Mouse (Mus musculus) cerebellum, adult 18-20 months (tissue): ENCODE results near the gene Ninl.

Source experiments
- DNase-seq, 2 experiments: peaks; one replicate each; pipeline ENCODE4 v3.0.0; 2021

The Ninl gene

GRCm38 (mm10) chr2:151039232-151039695, at the start of gene Ninl, which contains the start of gene Nanp:
Gene Ninl (minus strand): TSS chr2:151039382.
Gene Nanp (minus strand): TSS chr2:151039398.
- peak; percentile 94 to 96 for DNase-seq

- DNase-seq: no peak
Observed at GRCm38 (mm10) chr2:151056637-151057036, 17.5 kb upstream of the Ninl start.

DNA sequence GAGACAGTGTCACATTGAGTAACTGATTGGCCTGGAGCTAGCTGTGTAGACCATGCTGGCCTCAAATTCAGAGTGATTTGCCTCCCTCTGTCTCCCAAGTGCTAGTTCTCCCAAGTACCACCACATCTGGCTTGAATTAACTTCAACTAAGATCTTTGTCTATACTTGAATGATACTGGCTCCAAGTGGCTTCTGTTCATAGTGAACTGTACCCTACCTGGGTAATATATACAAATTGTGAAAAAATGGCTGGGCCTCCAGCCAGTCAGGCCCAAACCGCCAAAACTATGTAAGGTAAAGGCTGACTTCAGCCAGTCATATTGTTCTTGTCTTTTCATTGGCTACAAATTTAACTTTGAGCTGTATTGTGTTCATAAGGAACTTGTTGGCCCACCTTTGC, 1.2 kb upstream of the Ninl start:
- DNase-seq: no peak

GRCm38 (mm10) chr2:151039726-151040125, 544 bp upstream of the Ninl start:
- peak in 1 of 2 experiments; percentile 30 for DNase-seq

DNA sequence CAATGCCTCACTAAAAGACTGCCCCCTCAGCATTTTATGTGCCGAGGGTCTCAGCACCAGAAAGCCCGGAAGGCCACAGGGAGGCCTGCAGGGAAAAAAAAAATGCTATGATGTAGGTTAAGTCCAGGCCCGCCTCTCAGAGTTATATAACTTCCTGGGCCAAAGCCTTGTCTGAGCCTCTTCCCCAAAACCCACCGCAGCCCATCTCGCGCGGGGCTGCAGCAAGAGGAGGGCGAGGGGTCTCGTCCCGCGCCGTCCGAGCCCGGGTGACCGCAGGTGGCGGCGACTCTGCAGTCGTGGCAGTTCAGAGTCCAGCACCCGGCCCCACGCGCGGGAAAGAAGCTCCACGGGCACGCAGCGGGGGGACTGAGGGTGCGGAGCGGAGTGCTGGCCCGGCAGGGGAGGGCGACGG, 365 bp downstream of the Ninl start:
- no peak for DNase-seq

DNA sequence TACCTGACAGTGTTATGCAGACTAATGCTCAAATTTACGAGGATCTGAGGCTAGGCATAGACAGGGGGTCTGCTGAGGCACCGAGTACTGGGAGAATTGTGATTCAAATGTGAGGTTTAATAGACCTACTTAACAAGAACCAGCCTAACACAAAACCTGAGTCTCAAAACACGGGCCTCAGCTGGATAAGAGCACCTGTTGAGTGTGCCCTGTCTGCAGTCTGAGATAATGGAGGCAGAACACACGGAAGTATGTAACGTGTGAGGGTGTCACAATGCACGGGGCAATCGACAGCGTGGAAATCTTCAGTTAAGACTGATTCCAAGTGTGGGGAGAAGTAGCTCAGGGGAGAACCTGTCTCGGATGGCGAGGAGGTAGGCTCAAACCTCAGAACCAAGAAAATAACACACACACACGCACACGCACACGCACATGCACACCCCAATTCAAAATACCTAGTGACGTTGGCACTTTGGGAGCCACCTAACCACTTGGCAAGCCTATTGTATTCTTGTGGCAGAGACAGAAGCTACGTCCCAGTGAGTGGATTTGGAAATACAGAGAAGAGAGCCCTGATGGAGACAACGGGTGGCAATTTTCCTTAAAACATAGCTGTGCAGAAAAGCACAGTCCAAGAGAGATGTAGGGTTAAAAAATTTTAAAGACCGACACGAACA, 1.2 kb downstream of the Ninl start:
- peak; percentile 10 to 22 for DNase-seq

GRCm38 (mm10) chr2:151037292-151037691, 1.9 kb downstream of the Ninl start:
- no peak for DNase-seq

DNA sequence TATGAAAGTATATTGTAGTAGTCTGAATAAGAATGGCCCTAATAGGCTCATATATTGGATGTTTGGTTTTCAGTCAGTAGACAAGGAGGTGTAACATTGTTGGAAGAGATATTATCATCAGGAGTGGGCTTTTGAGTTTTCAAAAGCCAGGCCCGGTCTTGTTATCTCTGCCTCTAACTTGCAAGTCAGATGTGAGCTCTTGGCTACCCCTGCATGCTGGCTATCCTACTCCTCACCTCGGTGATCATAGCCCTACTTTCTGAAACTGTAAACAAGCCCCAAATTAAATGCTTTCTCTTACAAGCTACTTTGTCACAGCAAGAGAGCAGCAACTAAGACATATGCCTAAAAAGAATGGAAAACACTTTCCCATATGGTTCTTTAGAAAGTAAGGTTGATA, 2.5 kb downstream of the Ninl start:
- no peak for DNase-seq

DNA sequence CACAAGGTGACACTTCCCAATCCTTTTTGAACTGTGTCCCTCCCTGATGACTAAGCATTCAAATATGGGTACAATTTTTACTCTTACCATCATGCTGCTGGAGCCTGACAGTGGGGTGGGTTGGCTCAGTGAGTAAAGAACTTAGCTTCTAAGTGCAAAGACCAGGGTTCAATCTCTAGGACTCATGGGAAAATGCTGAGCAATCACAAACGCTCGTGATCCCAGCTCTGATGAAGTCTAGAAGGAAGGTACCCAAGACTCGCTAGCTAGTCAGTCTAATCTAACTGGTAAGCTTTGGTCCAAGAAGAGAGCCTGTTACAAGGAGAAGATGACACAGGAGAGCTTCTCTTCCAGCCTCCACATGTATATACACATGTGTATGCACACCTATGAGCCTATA, 4.7 kb downstream of the Ninl start:
- no peak for DNase-seq

- no peak for DNase-seq
Observed at GRCm38 (mm10) chr2:151021158-151021557, 18.0 kb downstream of the Ninl start.

- DNase-seq: no peak
Observed at GRCm38 (mm10) chr2:151015316-151015715, 23.9 kb downstream of the Ninl start.

- no peak for DNase-seq
Observed at GRCm38 (mm10) chr2:151011273-151011672, 27.9 kb downstream of the Ninl start.

DNA sequence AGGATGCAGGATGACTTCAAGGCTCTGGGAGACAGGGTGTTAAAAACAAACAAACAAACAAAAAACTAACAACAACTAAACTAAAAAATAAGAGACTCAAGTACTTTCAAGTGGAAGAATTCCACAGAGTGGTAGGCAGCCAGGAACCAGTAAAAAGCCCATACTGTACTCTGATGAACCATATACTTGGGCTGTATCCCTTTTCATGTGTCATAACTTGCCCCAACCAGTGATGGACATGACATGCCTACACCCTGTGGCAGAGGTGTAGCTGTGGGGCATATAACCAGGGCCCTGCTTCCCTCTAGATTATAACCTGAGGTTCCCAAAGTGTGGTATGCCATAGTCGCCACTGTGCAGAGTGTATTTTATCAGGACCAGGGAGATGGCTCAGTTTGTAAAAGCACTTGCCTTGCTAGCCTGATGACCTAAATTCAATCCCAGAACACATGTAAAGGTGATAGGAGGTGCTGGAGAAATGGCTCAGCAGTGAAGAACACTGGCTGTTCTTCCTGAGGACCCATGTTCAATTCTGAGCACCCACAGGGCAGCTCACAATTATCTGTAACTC, 29.6 kb downstream of the Ninl start:
- DNase-seq: no peak

DNA sequence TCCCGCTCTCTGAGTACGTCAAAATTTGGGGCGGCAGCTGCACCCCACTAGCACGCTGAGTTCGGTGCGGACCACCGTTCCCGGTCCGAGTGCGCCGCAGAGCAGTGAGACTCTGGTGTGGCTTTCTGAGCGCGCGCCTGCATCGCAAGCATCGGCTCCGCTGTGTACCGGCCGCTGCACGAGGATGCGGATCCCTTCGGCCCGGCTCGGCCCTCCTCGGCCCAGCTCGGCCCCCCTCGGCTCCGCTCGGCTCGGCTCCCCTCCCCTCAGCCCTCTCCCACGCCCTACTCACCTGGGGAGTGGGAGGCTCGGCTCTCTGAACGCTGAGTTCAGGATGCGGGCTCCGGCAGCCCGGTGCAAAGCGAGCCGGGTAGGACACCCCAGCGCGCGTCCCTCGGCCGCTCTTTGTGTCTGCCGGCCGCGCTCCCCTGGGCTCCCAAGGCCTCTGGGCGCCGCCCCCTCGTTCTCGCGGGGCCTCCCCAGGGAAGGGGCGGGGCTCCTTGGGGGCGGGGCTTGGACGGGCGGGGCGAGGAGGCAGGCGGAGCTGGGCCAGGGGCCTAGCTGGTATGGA, 30.2 kb downstream of the Ninl start:
- peak; percentile 28 to 45 for DNase-seq

- no peak for DNase-seq
Observed at GRCm38 (mm10) chr2:151008517-151008932, 30.7 kb downstream of the Ninl start.

DNA sequence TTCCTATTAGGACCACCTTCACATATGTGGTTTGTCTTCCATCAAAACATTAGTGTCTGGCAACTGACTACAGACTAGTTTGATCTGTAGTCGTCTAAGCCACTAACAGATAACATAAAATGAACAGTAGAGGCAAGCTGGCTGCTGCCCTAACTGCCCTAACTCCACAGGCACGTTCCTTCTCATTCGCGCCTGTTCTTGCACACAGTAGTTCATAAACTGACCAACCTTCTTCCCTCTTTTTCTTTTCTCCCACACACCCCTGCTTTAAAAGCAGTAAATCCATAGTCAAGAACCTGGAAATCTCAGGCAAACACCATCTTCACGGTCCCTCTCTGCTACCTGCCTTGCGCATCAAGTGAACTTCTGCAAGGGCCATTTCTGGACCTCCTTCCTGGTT, 31.2 kb downstream of the Ninl start:
- DNase-seq: no peak

DNA sequence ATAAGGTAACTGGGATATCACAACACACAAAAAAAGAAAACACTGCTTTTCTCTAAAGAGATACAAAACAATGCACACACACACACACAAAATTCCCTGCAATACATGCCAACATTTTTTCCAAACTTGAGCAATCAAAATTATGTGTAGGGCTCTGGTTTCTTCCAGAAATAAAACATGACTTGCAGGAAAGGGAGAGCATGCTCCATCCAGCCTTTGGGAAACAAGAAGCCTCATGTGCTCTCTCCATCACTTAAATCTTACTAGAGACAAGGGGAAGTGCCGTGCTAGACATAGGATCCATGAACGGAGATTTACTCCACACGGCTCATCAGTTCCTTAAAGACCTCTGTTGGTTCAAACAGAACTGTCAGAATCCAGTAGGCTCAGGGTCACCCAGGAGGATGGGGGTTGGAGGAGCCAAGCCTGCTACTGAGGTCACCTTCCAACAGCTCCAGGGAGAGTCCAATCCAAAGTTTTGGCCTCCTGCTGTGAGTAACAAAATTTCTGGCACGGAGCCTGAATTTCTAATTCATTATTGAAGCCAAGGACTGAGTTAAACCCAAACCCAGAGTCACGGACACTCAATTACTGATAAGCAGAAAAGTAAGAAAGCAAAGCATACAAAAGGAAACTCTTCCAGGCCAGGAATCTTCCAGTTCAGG, 32.8 kb downstream of the Ninl start:
- DNase-seq: no peak

- no peak for DNase-seq
Observed at GRCm38 (mm10) chr2:151004390-151004789, 34.8 kb downstream of the Ninl start.

GRCm38 (mm10) chr2:151003796-151004195, 35.4 kb downstream of the Ninl start:
- no peak for DNase-seq

GRCm38 (mm10) chr2:151001619-151002175, 37.5 kb downstream of the Ninl start:
- DNase-seq: no peak

DNA sequence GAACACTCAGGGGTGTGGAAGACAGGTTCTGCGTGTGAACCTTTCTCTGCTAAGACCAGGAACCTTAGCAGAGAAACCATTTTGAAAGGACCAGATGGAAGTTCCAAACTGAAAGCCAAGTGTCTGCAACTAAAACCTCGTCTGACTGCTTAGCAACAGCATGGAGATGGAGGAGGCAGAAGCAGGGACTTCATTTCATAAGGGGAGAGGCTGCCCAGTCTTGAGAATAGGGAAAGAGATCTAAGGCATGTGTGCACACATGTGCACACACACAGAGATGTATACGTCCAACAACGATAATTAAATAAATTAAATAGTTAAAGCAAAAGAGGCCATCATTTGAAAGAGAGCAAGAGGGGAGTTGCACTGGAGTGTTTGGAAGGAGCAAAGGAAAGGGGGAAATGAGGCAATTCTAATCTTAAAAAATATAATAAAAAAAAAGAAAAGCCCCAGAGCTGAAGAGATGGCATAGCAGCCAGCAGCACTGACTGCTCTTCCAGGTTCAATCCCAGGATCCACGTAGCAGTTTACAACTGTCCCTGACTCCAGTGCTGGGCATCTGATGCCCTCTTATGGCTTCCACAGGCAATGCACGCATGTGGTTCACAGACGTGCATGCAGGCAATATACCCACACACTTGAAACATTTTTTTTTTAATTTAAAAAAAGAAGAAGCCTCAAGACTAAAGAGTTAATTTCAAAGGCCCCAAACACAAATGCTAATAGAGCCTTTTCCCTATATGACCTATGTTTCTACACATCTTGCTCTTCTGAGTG, 38.6 kb downstream of the Ninl start:
- DNase-seq: peak; percentile 57 to 71

GRCm38 (mm10) chr2:150999021-150999420, 40.2 kb downstream of the Ninl start:
- DNase-seq: no peak

DNA sequence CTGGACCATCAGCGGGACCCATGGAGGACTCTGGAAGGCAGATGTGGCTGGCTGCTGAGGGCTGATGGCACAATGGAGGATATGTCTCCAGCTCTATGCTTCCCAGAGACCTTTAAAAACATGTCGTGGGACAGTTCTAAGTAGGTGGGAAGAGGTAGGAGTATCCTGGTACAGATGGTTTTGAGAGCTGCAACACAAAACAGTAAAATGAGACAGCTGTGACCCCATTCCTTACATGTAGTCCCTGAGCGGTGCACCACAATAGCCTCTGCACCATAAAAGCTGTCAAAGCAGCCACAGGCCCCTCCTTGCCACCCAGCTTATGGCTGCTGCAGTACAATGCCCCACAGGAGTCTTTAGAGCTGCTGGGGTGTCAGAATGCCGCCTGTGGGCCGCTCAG, 41.6 kb downstream of the Ninl start:
- DNase-seq: no peak
